Mouse (Mus musculus): ENCODE results near the gene Obscn. TPM values are rescaled to one million over a fixed set of nuclear protein-coding genes. Genes with fewer than 3 reads are reported as not detected.

Obscn gene
- polyA plus RNA-seq, 1 experiment from 2014 or later, result 0.37 TPM

GRCm38 (mm10) chr11:59087581-59087980 is 48.6 kb downstream of the Obscn start:
- Histone ChIP-seq H3K4me3 (replicated peaks; ENCODE audit: low read depth, low read length) (no peak overlapping the region), H3K27me3 (ENCODE audit: control insufficient read depth, insufficient read depth, low read length) (no peaks in the 10 kb centered on the region), H3K36me3 (ENCODE audit: control insufficient read depth, insufficient read depth, low read length) (no peaks in the 10 kb centered on the region), H3K9ac (replicated peaks; ENCODE audit: low read length) (no peak overlapping the region), H3K27ac (replicated peaks; ENCODE audit: low read depth, low read length) (no peak overlapping the region), H3K9me3 (ENCODE audit: control insufficient read depth, low read length) (no peaks in the 10 kb centered on the region), H3K4me1 (ENCODE audit: control insufficient read depth, insufficient read depth, low read length) (no peaks in the 10 kb centered on the region), H3K4me2 (ENCODE audit: low read length) (no peak overlapping the region)
- DNase-seq (no peak), ATAC-seq (ENCODE audit: low FRiP score, low TSS enrichment) (no peak)
- 91% methylated on average over 10 of the region's 10 CpGs for WGBS

- H3K9me3 ChIP-seq (ENCODE audit: control insufficient read depth, low read length), result no peaks in the 10 kb centered on the region
- H3K36me3 ChIP-seq (ENCODE audit: control insufficient read depth, insufficient read depth, low read length), result no peaks in the 10 kb centered on the region
- no peaks in the 10 kb centered on the region for H3K4me1 ChIP-seq (ENCODE audit: control insufficient read depth, insufficient read depth, low read length)
- no peak overlapping the region for H3K4me3 ChIP-seq (replicated peaks; ENCODE audit: low read depth, low read length)
- ATAC-seq (ENCODE audit: low FRiP score, low TSS enrichment), result no peak
- no peak overlapping the region for H3K9ac ChIP-seq (replicated peaks; ENCODE audit: low read length)
- 81% methylated on average over 6 of the region's 6 CpGs for WGBS
- no peak overlapping the region for H3K4me2 ChIP-seq (ENCODE audit: low read length)
- H3K27ac ChIP-seq (replicated peaks; ENCODE audit: low read depth, low read length), result no peak overlapping the region
- no peak for DNase-seq
- H3K27me3 ChIP-seq (ENCODE audit: control insufficient read depth, insufficient read depth, low read length), result no peaks in the 10 kb centered on the region
Observed at GRCm38 (mm10) chr11:59085200-59085599, 51.0 kb downstream of the Obscn start.

- WGBS, result 80% methylated on average over 3 of the region's 3 CpGs
- H3K9ac ChIP-seq (replicated peaks; ENCODE audit: low read length), result no peak overlapping the region
Observed at GRCm38 (mm10) chr11:59083125-59083524, 53.1 kb downstream of the Obscn start.

GRCm38 (mm10) chr11:59078311-59078710 is 57.9 kb downstream of the Obscn start:
- H3K27ac ChIP-seq (replicated peaks; ENCODE audit: low read depth, low read length), result no peak overlapping the region
- WGBS, result 86% methylated on average over 11 of the region's 11 CpGs
- DNase-seq (no peak), ATAC-seq (ENCODE audit: low FRiP score, low TSS enrichment) (no peak)
- H3K4me1 ChIP-seq (ENCODE audit: control insufficient read depth, insufficient read depth, low read length), result no peaks in the 10 kb centered on the region
- H3K4me3 ChIP-seq (replicated peaks; ENCODE audit: low read depth, low read length), result no peak overlapping the region
- H3K36me3 ChIP-seq (ENCODE audit: control insufficient read depth, insufficient read depth, low read length), result no peaks in the 10 kb centered on the region
- no peaks in the 10 kb centered on the region for H3K9me3 ChIP-seq (ENCODE audit: control insufficient read depth, low read length)
- no peak overlapping the region for H3K9ac ChIP-seq (replicated peaks; ENCODE audit: low read length)
- no peak overlapping the region for H3K4me2 ChIP-seq (ENCODE audit: low read length)
- no peaks in the 10 kb centered on the region for H3K27me3 ChIP-seq (ENCODE audit: control insufficient read depth, insufficient read depth, low read length)

More at GRCm38 (mm10) chr11:59083125-59083524, 53.1 kb downstream of the Obscn start:
- no peak for ATAC-seq (ENCODE audit: low FRiP score, low TSS enrichment)
- H3K27ac ChIP-seq (replicated peaks; ENCODE audit: low read depth, low read length), result no peak overlapping the region
- no peak overlapping the region for H3K4me2 ChIP-seq (ENCODE audit: low read length)
- H3K9me3 ChIP-seq (ENCODE audit: control insufficient read depth, low read length), result no peaks in the 10 kb centered on the region
- H3K4me3 ChIP-seq (replicated peaks; ENCODE audit: low read depth, low read length), result no peak overlapping the region
- no peaks in the 10 kb centered on the region for H3K27me3 ChIP-seq (ENCODE audit: control insufficient read depth, insufficient read depth, low read length)
- H3K4me1 ChIP-seq (ENCODE audit: control insufficient read depth, insufficient read depth, low read length), result no peaks in the 10 kb centered on the region
- H3K36me3 ChIP-seq (ENCODE audit: control insufficient read depth, insufficient read depth, low read length), result no peaks in the 10 kb centered on the region
- DNase-seq, result no peak

- 85% methylated on average over 2 of the region's 2 CpGs for WGBS
- ATAC-seq (ENCODE audit: low FRiP score, low TSS enrichment), result no peak
- no peak overlapping the region for H3K9ac ChIP-seq (replicated peaks; ENCODE audit: low read length)
- H3K4me1 ChIP-seq (ENCODE audit: control insufficient read depth, insufficient read depth, low read length), result no peaks in the 10 kb centered on the region
- no peak overlapping the region for H3K4me2 ChIP-seq (ENCODE audit: low read length)
- DNase-seq, result no peak
- no peak overlapping the region for H3K27ac ChIP-seq (replicated peaks; ENCODE audit: low read depth, low read length)
- H3K27me3 ChIP-seq (ENCODE audit: control insufficient read depth, insufficient read depth, low read length), result no peaks in the 10 kb centered on the region
- no peaks in the 10 kb centered on the region for H3K36me3 ChIP-seq (ENCODE audit: control insufficient read depth, insufficient read depth, low read length)
- H3K4me3 ChIP-seq (replicated peaks; ENCODE audit: low read depth, low read length), result no peak overlapping the region
- no peaks in the 10 kb centered on the region for H3K9me3 ChIP-seq (ENCODE audit: control insufficient read depth, low read length)
Observed at GRCm38 (mm10) chr11:59070321-59070720, 65.9 kb downstream of the Obscn start.

- H3K36me3 ChIP-seq (ENCODE audit: control insufficient read depth, insufficient read depth, low read length), result no peaks in the 10 kb centered on the region
- H3K9ac ChIP-seq (replicated peaks; ENCODE audit: low read length), result no peak overlapping the region
- H3K4me2 ChIP-seq (ENCODE audit: low read length), result no peak overlapping the region
- H3K4me1 ChIP-seq (ENCODE audit: control insufficient read depth, insufficient read depth, low read length), result no peaks in the 10 kb centered on the region
- H3K9me3 ChIP-seq (ENCODE audit: control insufficient read depth, low read length), result no peaks in the 10 kb centered on the region
- H3K27me3 ChIP-seq (ENCODE audit: control insufficient read depth, insufficient read depth, low read length), result no peaks in the 10 kb centered on the region
- 69% methylated on average over 8 of the region's 8 CpGs for WGBS
- DNase-seq (no peak), ATAC-seq (ENCODE audit: low FRiP score, low TSS enrichment) (no peak)
- no peak overlapping the region for H3K4me3 ChIP-seq (replicated peaks; ENCODE audit: low read depth, low read length)
- H3K27ac ChIP-seq (replicated peaks; ENCODE audit: low read depth, low read length), result no peak overlapping the region
Observed at GRCm38 (mm10) chr11:59068922-59069321, 67.3 kb downstream of the Obscn start.

GRCm38 (mm10) chr11:59068433-59068832 is 67.8 kb downstream of the Obscn start:
- Histone ChIP-seq H3K36me3 (ENCODE audit: control insufficient read depth, insufficient read depth, low read length) (no peaks in the 10 kb centered on the region), H3K4me3 (replicated peaks; ENCODE audit: low read depth, low read length) (no peak overlapping the region), H3K27me3 (ENCODE audit: control insufficient read depth, insufficient read depth, low read length) (no peaks in the 10 kb centered on the region), H3K4me1 (ENCODE audit: control insufficient read depth, insufficient read depth, low read length) (no peaks in the 10 kb centered on the region), H3K27ac (replicated peaks; ENCODE audit: low read depth, low read length) (no peak overlapping the region), H3K4me2 (ENCODE audit: low read length) (no peak overlapping the region), H3K9ac (replicated peaks; ENCODE audit: low read length) (no peak overlapping the region), H3K9me3 (ENCODE audit: control insufficient read depth, low read length) (no peaks in the 10 kb centered on the region)
- WGBS, result 10% methylated on average over 1 of the region's 1 CpGs
- no peak for DNase-seq
- ATAC-seq (ENCODE audit: low FRiP score, low TSS enrichment), result no peak

GRCm38 (mm10) chr11:59067921-59068320 is 68.3 kb downstream of the Obscn start:
- Histone ChIP-seq H3K9ac (replicated peaks; ENCODE audit: low read length) (no peak overlapping the region), H3K36me3 (ENCODE audit: control insufficient read depth, insufficient read depth, low read length) (no peaks in the 10 kb centered on the region), H3K27me3 (ENCODE audit: control insufficient read depth, insufficient read depth, low read length) (no peaks in the 10 kb centered on the region), H3K9me3 (ENCODE audit: control insufficient read depth, low read length) (no peaks in the 10 kb centered on the region), H3K27ac (replicated peaks; ENCODE audit: low read depth, low read length) (no peak overlapping the region), H3K4me1 (ENCODE audit: control insufficient read depth, insufficient read depth, low read length) (no peaks in the 10 kb centered on the region), H3K4me2 (ENCODE audit: low read length) (no peak overlapping the region), H3K4me3 (replicated peaks; ENCODE audit: low read depth, low read length) (no peak overlapping the region)
- ATAC-seq (ENCODE audit: low FRiP score, low TSS enrichment), result no peak
- WGBS, result 65% methylated on average over 9 of the region's 9 CpGs
- no peak for DNase-seq

- ATAC-seq (ENCODE audit: low FRiP score, low TSS enrichment), result no peak
- H3K4me2 ChIP-seq (ENCODE audit: low read length), result no peak overlapping the region
- 67% methylated on average over 3 of the region's 3 CpGs for WGBS
Observed at GRCm38 (mm10) chr11:59058025-59058424, 78.2 kb downstream of the Obscn start.

More at GRCm38 (mm10) chr11:59058025-59058424, 78.2 kb downstream of the Obscn start:
- no peaks in the 10 kb centered on the region for H3K27me3 ChIP-seq (ENCODE audit: control insufficient read depth, insufficient read depth, low read length)
- H3K4me3 ChIP-seq (replicated peaks; ENCODE audit: low read depth, low read length), result no peak overlapping the region
- H3K9ac ChIP-seq (replicated peaks; ENCODE audit: low read length), result no peak overlapping the region
- no peaks in the 10 kb centered on the region for H3K4me1 ChIP-seq (ENCODE audit: control insufficient read depth, insufficient read depth, low read length)
- H3K36me3 ChIP-seq (ENCODE audit: control insufficient read depth, insufficient read depth, low read length), result no peaks in the 10 kb centered on the region
- H3K27ac ChIP-seq (replicated peaks; ENCODE audit: low read depth, low read length), result no peak overlapping the region
- H3K9me3 ChIP-seq (ENCODE audit: control insufficient read depth, low read length), result no peaks in the 10 kb centered on the region
- DNase-seq, result no peak

Measured in midbrain, embryonic 14.5 days (tissue).